Mouse (Mus musculus): Measurements from ENCODE around the gene Txndc12.
A peak's percentile ranks its signal among the peaks of the same experiment; 100 is the strongest.

GRCm38 (mm10) chr4:108869730-108870374 lies 35.5 kb downstream of the Txndc12 start:
- TF ChIP-seq POLR2A (IDR thresholded peaks at IDR 0.05; ENCODE audit: extremely low read depth, insufficient read depth, low read length) (no peak), CTCF (IDR thresholded peaks at IDR 0.05; ENCODE audit: low read depth, low read length) (peak; percentile 66; the same call in 1 of the 2 replicates)

Measured in liver, adult 2 months (tissue).